Mouse (Mus musculus) CH12F3 (cell line): ENCODE results near the gene Gm867.

ENCODE experiments used
- in situ Hi-C: fragments of 300-500 bp; cut with MboI; formaldehyde crosslinking; loops from 2 replicates; pipeline ENCODE4 v1.14.3; 2020; ENCODE audit warnings: low sequenced_read_pairs

The Gm867 gene

GRCm38 (mm10) chr10:75937851-75938643 lies 2.4 kb downstream of the Gm867 start:
- in situ Hi-C loops, result no loop called here

GRCm38 (mm10) chr10:75936909-75937667 lies 3.4 kb downstream of the Gm867 start:
- in situ Hi-C loops, result no loop called here

DNA sequence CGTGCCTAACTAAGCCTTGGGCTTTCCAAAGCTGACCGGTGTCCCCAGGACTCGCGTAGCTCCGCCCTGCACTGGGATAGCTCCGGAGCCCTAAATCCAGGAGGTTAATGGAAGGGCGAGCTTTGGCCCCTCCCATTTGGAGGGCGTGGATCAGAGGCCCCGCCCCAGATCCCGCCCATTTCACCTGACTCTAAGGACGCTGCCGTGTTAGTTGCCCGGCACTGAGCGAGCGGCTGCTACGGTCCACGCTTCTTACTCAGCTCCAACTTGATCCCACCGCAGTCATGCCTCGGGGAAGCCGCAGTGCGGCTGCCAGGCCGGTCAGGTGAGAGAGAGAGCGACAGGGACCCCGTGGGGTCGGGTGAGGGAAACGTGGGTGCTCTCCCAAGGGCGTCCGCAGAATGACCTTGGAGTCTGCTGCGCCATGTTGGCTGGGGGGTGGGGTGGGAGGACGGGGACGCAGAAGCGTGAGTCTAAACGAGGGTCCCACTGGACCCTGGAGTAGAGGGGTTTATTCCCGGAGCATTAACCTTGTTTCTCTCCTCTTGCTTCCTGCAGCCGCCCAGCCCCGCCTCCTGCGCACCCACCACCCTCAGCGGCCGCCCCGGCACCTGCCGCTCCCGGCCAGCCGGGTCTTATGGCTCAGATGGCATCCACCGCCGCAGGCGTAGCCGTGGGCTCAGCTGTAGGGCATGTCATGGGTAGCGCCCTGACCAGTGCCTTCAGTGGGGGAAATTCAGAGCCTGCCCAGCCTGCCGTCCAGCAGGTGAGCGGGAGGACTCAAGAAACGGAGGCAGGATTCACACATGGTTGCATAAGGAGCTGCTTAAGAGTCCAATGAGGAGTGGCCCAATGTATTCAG lies 4.6 kb downstream of the Gm867 start, which contains the start of gene Mmp11:
Gene Mmp11 (minus strand): TSS at position 817 of the 862 bp plus-strand sequence.
- in situ Hi-C loops, result no loop called here

- in situ Hi-C loops, result no loop called here
Measured at GRCm38 (mm10) chr10:75934991-75935390, 5.5 kb downstream of the Gm867 start.

DNA sequence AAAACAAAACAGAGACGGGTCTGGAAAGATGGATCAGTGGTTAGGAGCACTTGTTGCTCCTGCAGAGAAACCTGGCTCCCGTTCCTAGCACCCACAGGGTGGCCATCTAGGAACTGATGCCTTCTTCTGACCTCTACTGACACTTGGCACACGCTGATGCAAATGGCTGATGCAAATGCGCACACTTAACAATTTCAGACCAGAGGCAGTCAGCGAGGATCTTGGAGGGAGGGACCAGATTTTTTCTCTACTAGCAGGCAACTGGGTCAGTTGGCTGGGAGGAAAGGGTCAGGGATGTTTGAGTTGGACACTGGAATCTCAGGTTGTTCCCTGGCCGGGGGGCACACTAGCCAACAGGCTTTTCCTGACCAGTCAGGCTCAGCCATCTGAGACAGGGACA lies 7.6 kb downstream of the Gm867 start, which contains the start of gene Chchd10:
Gene Chchd10 (plus strand): TSS at position 240 of the 400 bp plus-strand sequence.
- in situ Hi-C loops, result no loop called here

GRCm38 (mm10) chr10:75932081-75932678 lies 8.3 kb downstream of the Gm867 start:
- in situ Hi-C loops, result no loop called here

DNA sequence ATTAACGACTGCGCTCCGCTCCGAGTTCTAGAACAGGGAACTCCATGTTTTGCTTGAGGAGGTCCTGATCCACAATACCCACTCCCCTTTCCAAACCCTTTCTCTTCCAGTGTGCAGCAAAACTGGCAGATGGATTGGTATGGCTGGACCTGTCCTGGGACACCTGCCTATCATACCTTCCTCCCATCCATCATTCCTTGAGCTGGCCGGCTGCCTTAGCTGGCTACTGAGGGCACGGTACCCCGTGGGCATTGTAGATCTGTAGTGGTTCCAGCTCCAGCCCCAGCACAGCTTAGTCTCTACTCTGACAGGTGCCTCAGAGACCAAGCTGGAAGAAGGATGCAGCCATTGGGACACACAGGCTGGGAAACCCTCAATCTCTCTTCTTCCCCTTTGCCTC lies 9.2 kb downstream of the Gm867 start:
- in situ Hi-C loops, result no loop called here

DNA sequence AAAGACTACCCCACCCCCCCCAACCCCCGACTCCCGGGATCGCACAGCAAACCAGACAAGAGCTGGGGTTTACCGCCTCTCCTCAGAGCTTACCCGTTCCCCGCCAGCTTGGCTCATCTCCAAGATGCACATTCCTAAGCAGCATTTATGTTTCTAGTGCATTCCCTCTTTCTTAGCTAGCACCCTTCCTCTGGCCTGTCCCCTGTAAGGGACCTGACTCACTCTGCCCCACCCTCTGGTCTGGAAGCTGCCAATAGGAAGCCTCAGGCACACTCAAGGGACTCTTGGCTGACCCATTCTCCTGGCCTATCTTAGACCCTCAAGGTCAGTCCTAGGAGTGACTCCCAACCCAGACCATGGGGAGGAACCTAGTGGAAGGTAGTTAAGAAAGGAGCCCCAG lies 10.2 kb downstream of the Gm867 start:
- in situ Hi-C loops, result no loop called here

- in situ Hi-C loops, result no loop called here
Measured at GRCm38 (mm10) chr10:75926396-75926795, 14.1 kb downstream of the Gm867 start.

DNA sequence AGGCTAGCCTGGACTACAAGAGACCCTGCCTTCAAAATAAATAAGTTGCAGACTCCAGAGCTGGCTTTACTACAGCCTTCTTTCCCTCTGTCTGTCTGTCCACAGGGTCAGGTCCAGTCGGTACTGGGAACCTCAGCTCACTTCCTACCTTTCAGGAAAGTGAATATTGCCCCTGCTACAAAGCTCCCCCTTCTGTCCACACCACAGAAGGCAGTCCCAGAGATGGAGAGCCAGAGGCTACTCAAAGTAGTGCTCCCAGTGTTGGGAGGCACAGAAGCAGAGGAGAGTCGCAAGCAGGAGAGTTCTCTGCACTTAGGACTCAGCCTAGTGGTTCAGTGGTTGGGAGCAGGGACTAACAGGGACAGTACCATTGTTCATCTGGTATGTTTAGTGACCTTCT lies 16.1 kb downstream of the Gm867 start:
- in situ Hi-C loops, result no loop called here

GRCm38 (mm10) chr10:75921726-75922560 lies 18.5 kb downstream of the Gm867 start:
- in situ Hi-C loops, result no loop called here

GRCm38 (mm10) chr10:75921026-75921725 lies 19.3 kb downstream of the Gm867 start, which contains the start of gene Smarcb1:
TSS of gene Smarcb1 (minus strand) at chr10:75921617.
- in situ Hi-C loops, result no loop called here

GRCm38 (mm10) chr10:75919026-75919425 lies 21.4 kb downstream of the Gm867 start:
- in situ Hi-C loops, result no loop called here

DNA sequence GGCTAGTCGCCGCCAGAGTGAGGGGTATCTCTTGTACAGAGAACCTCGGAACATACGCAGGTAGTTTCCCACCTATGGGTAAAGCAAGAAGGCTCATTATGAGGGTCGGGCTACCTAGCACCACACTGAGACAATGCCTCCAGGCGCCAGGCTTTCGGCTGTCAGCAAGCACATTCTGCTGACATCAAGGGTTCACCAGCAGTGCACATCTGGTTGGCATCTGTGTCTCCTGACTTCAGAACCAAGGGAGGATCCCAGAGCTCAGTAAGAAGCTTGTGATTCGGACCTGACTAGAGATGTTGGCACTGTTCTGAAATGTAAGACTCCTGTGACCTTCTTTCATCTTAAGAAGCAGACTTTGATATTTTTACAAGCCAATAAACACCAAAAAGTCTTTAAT lies 23.6 kb downstream of the Gm867 start:
- in situ Hi-C loops, result no loop called here

DNA sequence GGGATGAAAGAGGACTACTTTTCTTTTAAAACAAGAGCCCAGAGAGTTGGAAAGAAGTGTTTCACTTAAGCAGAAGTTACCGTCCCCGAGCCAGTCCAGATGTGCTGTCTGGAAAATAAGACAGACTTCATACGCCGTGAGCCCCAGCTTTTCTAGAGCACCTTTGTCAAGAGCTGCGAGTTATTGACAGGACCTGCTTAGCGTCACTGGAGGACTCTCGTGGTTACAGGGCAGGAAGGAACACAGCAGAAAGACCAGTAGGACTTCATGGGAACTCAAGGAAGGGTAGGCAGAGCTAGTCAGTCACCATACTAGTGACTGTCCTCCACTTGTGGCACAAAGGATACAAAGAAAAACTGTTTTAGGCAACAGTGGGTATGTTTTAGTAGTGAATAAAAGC lies 24.9 kb downstream of the Gm867 start:
- in situ Hi-C loops, result no loop called here

GRCm38 (mm10) chr10:75913013-75913589 lies 27.4 kb downstream of the Gm867 start:
- in situ Hi-C loops, result no loop called here

DNA sequence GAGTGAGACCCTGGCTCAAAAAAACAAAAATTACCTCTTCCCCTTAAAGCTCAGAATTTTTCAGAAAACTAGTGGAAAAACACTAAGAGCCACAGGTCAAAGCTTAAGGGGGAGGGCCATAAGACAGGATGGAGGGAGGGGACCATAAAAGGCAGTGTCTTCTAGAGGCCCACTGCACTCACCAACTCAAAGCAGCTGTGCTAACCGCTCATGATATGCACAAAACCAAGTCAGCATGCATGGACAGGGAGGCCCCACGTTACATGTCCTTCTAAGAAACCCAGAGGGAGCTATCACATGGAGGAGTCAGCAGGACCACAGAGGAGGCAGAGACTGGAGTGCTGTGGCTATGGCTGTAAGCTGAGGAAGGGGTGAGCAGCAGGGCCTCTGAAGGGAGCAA lies 29.8 kb downstream of the Gm867 start:
- in situ Hi-C loops, result no loop called here

- in situ Hi-C loops, result no loop called here
Measured at GRCm38 (mm10) chr10:75906882-75907281, 33.6 kb downstream of the Gm867 start.

- in situ Hi-C loops, result no loop called here
Measured at GRCm38 (mm10) chr10:75904391-75904790, 36.1 kb downstream of the Gm867 start.
